Mouse (Mus musculus) forebrain, embryonic 12.5 days (tissue): ENCODE measurements around the gene Rab39b. TPM values are rescaled to one million over a fixed set of nuclear protein-coding genes. Genes with fewer than 3 reads are reported as not detected.
A peak's percentile ranks its signal among the peaks of the same experiment; 100 is the strongest.

Experiments used
- ATAC-seq: fragments of 200-750 bp; cut with Nextera tagmentation; 2 replicates; pipeline ENCODE4 v1.8.0; 2017; ENCODE audit warnings: moderate TSS enrichment; ENCODE audit not compliant: low FRiP score
- H3K27ac ChIP-seq: fragments of 300-500 bp; sonication (generic); 2 replicates; pipeline ENCODE4 v1.5.1; 2016; ENCODE audit warnings: mild to moderate bottlenecking
- H3K27me3 ChIP-seq: fragments of 300-500 bp; sonication (generic); 2 replicates; pipeline ENCODE4 v1.6.1; 2016; ENCODE audit warnings: mild to moderate bottlenecking
- H3K36me3 ChIP-seq: fragments of 300-500 bp; sonication (generic); replicated peaks from 2 replicates; pipeline ENCODE4 v1.6.1; 2016; ENCODE audit warnings: mild to moderate bottlenecking
- H3K4me1 ChIP-seq: fragments of 300-500 bp; sonication (generic); 2 replicates; pipeline ENCODE4 v1.6.1; 2016
- H3K4me2 ChIP-seq: fragments of 300-500 bp; sonication (generic); 2 replicates; pipeline ENCODE4 v1.6.1; 2016; ENCODE audit warnings: mild to moderate bottlenecking, moderate library complexity
- H3K4me3 ChIP-seq: fragments of 300-500 bp; sonication (generic); replicated peaks from 2 replicates; pipeline ENCODE4 v1.5.1; 2016; ENCODE audit warnings: mild to moderate bottlenecking
- H3K9ac ChIP-seq: fragments of 300-500 bp; sonication (generic); 2 replicates; pipeline ENCODE4 v1.6.1; 2016; ENCODE audit warnings: mild to moderate bottlenecking
- H3K9me3 ChIP-seq: fragments of 300-500 bp; sonication (generic); 2 replicates; pipeline ENCODE4 v1.6.1; 2016
- WGBS: fragments of 180-500 bp; shearing (Covaris S2); methylation state at CpG from one replicate; pipeline ENCODE4 v1.1.7; 2016; 5-methylcytosine and 5-hydroxymethylcytosine counted together
- polyA plus RNA-seq: library from polyadenylated mRNA; unstranded; fragments of >200 nt; fragmentation: Nextera tagmentation; extraction: Ambion mirVana; gene quantifications from 2 replicates; pipeline ENCODE4 v1.2.1, GENCODE M21; 2016

Rab39b gene
- 21.1 and 21.2 TPM in 2 replicates for polyA plus RNA-seq

GRCm38 (mm10) chrX:75577582-75578324, at the start of gene Rab39b:
Gene Rab39b, minus strand, starts transcription at chrX:75578231.
- Histone ChIP-seq H3K4me2 (peak within 1 kb of the TSS; percentile 47), H3K4me3 (peak within 1 kb of the TSS; percentile 56), H3K36me3 (peaks cover 2% of the 10 kb centered on the region; the same call in 1 of the 2 replicates), H3K27me3 (no peaks in the 10 kb centered on the region), H3K27ac (peak within 1 kb of the TSS; percentile 79), H3K9ac (peak within 1 kb of the TSS; percentile 64), H3K9me3 (no peaks in the 10 kb centered on the region), H3K4me1 (no peaks in the 10 kb centered on the region)
- WGBS, result 18% methylated on average over 41 of the region's 41 CpGs
- peak; percentile 96 for ATAC-seq

- no peaks in the 10 kb centered on the region for H3K4me1 ChIP-seq
- no peak overlapping the region for H3K27ac ChIP-seq
- H3K27me3 ChIP-seq, result no peaks in the 10 kb centered on the region
- ATAC-seq, result 0 out of 2 replicates have a peak, but pooled peaks have one; percentile 44
- no peak overlapping the region for H3K4me2 ChIP-seq
- H3K4me3 ChIP-seq, result no peak overlapping the region
- peaks cover 2% of the 10 kb centered on the region; the same call in 1 of the 2 replicates for H3K36me3 ChIP-seq
- no peak overlapping the region for H3K9ac ChIP-seq
- no peaks in the 10 kb centered on the region for H3K9me3 ChIP-seq
- 81% methylated on average over 2 of the region's 2 CpGs for whole genome bisulfite sequencing
Observed at GRCm38 (mm10) chrX:75578539-75578938, 508 bp upstream of the Rab39b start.

Other genes starting within 250 kb of the Rab39b start
- 29.0 and 35.4 TPM in 2 replicates for gene Fundc2, start 195.8 kb downstream of the Rab39b start, polyA plus RNA-seq
- 1.6 and 1.8 TPM in 2 replicates for gene F8, start 195.6 kb downstream of the Rab39b start, polyA plus RNA-seq
- 23.0 and 26.9 TPM in 2 replicates for gene Cmc4, start 161.6 kb downstream of the Rab39b start, polyA plus RNA-seq
- gene Mtcp1, start 161.6 kb downstream of the Rab39b start, polyA plus RNA-seq, result 13.2 and 13.4 TPM in 2 replicates
- gene Brcc3, start 161.6 kb downstream of the Rab39b start, polyA plus RNA-seq, result 64.4 and 66.4 TPM in 2 replicates
- gene Vbp1, start 63.9 kb downstream of the Rab39b start, polyA plus RNA-seq, result 252 and 259 TPM in 2 replicates